Mouse (Mus musculus) A20 (cell line): ENCODE data around the gene Hlx.
A peak's percentile ranks its signal among the peaks of the same experiment; 100 is the strongest.

Experiments used
- DNase-seq: peaks from one replicate; pipeline ENCODE4 v3.0.0-alpha.2; 2011; ENCODE audit warnings: low read depth, low spot score

The Hlx gene

DNA sequence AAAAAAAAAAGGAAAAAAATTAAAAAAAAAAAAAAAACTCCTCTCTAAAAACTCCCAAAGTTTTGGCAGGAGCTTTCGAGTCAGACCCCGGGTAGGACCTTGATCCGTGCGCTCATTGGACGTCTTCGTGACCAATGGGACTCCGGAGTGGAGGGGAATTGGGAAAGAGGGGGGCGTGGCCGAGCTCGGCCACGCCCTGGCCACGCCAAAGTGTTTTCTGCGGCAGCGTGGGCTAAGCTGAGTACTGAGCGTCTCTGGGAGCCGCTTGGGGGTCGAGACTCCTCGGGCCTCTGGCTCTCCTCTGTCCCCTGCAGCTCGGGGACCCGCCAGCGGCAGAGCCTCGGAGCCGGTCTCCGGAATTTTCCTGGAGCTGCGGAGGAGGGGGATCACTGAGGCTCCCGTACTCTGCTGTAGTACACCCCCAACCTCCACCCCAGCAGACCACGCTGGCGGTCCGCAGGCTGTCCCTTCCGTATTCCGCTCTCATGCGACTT lies at the start of gene Hlx:
Gene Hlx, minus strand, starts transcription at position 64 of the 494 bp plus-strand sequence.
- DNase-seq = no peak

DNA sequence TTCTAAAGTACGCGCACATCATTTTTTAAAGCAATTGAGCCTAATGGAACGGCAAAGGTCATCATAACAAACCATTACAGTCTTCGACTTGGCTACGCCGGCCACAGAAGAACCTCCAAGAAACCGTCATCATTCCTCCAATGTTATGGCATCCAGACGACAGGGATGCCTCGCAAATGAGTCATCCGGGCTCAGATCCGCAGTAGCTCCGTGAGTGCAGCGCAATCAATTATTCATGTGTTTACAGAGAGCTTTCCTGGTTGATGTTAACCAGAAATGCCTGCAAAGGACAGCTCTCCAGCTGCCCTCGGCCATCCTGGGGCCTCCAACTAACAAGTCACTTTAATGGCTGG lies 49.7 kb upstream of the Hlx start:
- no peak for DNase-seq

DNA sequence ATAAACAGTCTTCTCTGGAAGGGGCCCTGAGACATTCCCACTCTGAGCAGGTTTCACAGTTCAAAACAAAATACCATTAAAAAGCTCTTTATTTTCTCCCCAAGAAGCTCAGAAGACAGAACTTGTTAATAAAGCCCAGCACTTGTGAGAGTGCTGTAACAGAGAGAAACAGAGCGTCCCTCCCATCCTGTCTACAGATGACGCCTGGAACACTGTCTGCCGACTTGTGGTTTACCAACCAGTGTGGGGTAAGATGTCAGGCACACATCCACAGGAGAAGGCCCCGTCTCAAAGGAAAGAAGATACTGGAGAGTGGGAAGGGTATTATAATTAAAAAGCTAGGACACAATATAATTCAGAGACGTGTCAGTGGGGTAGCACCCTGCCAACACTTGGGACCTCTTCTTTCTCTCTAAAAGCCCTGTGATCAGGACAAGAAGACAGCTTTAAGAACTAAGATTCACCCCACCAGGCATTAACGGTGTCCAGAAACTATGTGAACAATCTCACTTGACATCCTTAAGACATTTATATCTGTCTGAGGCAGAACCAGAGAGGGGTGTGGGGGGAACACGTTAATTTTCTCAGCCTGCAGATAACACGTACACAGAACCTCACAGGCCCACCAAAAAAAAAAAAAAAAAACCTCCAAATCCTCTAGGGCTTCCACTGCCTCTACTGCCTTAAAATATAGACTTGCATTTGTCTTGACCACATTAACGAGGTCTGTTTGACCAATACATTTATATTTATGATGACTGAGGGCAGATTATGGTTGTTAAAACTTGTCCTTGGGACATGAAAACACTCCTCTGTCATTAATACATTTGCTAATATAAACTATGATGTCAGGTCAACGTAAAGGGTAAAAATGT lies 49.1 kb upstream of the Hlx start:
- no peak for DNase-seq

DNA sequence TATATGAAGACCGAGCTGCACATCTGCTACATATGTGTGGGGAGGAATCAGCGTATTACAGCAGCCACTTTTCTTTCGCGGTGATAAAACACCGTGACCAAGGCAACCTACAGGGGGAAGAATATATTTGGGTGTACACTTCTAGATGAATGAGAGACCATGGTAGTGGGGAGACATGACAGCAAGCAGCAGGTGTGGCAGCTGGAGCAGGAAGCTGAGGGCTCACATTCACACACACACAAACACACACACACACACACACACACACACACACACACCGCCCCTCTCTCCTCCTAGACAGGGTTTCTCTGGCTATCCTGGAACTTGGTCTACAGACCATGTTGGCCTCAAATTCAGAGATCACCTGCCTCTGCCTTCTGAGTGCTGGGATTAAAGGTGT lies 45.7 kb upstream of the Hlx start:
- DNase-seq = no peak

DNA sequence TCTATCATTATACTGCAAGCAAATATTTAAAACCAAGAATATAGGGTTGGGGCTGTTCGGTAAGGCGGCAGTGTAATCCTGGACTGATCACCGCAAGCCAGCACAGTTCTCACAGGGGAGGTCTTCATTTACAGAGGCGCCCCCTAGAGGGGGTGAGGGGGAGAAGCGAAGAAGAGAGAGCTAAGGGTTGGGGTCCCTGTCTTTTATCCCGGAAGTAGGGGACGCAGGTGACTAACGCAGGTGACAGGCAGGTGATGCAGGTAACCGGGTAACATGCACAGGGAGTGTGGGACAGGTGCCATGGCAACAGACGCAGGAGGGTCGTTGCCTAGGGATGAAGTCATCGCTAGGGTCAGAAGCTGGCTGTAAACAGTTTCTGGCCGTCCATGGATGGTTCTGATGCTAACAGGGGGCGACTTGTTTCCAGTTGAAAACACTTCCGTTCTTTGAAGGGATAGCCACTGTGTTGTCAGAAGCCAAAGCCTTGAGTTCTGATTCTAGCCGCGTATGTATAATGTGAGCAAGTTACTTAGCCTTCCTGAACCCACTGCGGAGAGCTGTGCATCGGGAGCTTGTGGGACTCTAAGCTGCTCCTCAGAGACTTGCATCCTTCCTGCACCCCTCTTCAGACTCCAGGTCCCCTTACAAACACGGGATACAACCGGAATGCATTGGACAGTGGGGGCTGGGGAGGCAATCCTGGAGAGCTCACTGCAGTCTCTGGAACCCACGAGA lies 44.8 kb upstream of the Hlx start:
- DNase-seq = no peak

- DNase-seq = no peak
Measured at GRCm38 (mm10) chr1:184775289-184775688, 42.9 kb upstream of the Hlx start.

- no peak for DNase-seq
Measured at GRCm38 (mm10) chr1:184771891-184772249, 39.5 kb upstream of the Hlx start.

DNA sequence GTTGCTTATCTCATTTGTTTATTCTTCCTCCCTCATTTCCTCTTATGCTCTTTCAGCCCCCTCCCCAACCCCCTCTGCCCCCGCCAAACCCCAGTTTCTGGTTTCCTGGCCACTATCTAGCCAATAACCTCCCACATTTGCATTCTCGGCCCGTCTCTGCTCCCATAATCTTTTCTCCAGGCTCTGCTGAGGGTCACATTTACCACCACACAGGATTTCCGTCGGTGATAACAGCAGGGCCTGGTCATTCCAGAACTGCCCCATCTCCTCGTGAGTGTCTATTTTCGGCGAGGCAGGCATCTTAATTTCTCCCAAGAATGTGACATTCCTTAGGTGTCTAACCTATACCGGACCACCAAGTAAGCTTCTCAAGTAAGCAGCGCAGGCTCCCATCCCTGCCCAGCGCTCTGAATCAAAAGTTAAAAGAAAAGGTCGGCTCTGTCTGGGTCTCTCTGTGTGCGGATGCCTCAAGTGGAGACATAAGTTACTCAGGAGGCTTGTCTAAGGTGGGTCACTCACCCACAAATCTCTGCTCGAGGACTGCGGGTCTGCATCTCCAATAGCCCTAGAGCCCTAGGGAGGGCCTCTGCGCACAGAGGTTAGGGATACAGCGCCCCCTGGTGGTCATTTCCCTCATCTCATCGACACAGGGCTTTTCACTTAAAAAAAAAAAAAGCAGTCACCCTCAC lies 38.9 kb upstream of the Hlx start:
- DNase-seq = peak; percentile 68

DNA sequence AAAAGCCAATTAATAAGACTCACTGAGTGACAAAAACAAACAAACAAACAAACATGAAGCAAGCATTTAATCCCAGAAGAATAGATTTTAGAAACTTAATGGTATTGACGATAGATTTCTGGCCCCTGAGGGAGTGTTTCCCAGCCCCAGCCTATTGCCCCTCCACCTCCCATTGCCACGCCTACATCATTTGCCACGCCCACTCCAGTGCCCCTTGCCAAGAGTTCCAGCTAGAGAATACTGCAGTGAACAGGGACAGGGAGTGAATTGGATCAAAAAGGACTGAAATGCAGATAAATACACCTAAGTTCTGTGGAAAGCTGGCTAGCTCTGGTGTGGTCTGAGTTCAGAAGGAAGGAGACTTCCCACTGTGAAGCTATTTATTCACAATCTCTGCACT lies 31.4 kb upstream of the Hlx start:
- no peak for DNase-seq

DNA sequence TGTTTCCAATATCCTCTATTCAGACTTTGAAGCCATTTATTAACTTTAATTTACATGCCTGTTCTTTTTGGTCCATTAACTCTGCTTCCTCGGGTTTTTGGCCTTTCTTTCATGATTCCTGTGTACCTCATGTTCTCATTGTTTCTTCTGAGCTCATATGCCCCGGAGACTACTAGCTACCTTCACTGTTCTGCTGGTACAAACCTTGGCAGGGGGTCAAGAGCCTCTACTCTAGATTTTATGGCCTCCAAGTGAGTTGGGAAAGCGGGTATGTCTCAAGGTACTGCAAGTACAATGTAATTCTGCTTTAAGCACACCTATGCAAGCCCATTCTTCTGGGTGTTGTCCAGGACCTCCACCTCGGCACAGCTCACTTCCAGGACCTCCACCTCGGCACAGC lies 30.5 kb upstream of the Hlx start:
- DNase-seq = no peak

GRCm38 (mm10) chr1:184761988-184762387 lies 29.6 kb upstream of the Hlx start:
- DNase-seq = no peak

DNA sequence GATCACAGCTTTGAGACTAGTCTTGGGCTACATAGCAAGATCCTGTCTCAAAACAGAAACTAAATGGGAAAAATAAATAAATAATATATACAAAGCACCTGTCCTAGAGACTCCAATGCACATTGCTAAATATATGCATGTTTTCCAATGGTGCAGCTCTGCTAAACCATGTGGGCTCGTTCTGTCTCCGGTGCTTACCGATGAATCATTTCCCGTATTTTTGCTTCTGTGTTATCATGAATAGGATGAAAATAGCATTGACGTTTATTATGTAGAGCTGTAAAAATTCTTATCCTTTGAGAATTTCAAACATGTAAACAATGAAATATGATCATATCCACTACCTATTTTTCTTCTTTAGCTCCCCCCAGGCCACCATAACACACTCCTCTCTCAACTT lies 20.3 kb upstream of the Hlx start:
- DNase-seq = no peak

- no peak for DNase-seq
Measured at GRCm38 (mm10) chr1:184750114-184750664, 17.8 kb upstream of the Hlx start.

- DNase-seq = no peak
Measured at GRCm38 (mm10) chr1:184748692-184749152, 16.3 kb upstream of the Hlx start.

GRCm38 (mm10) chr1:184737876-184738479 lies 5.6 kb upstream of the Hlx start:
- DNase-seq = peak; percentile 49

DNA sequence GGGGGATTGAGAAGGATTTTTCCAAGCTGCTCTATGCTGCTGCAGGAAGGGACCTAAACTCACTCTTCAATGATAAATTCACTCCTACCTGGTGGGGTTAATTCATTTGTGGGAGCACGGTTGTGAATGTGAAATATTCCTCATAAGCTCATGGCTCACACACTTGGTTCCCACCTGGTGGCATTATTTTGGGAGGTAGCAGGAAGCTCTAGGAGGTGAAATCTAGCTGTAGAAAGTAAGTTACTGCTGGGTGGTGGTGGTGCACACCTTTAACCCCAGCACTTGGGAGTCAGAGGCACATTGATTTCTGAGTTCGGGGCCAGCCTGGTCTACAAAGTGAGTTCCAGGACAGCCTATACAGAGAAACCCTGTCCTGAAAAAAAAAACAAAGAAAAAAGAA lies 4.8 kb upstream of the Hlx start:
- no peak for DNase-seq

DNA sequence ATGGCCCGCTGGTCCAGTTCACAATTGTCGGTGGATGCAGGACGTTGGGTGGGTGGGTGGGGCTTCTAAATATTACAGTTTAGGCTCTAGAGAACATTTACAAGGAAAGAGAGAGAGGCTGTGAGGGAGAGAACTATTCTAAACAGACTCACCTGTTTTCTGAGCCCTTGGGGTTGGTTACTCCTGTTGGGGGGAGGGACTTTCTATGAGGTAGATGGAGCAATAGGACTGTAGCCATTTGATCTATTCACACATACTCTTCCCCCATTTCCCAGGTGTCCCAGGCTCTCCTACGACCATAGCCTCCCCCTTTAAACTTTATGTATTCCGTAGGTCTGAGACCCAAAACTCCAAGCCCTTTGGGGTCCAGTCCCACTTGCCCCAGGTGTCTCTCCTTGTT lies 3.8 kb upstream of the Hlx start:
- DNase-seq = no peak

DNA sequence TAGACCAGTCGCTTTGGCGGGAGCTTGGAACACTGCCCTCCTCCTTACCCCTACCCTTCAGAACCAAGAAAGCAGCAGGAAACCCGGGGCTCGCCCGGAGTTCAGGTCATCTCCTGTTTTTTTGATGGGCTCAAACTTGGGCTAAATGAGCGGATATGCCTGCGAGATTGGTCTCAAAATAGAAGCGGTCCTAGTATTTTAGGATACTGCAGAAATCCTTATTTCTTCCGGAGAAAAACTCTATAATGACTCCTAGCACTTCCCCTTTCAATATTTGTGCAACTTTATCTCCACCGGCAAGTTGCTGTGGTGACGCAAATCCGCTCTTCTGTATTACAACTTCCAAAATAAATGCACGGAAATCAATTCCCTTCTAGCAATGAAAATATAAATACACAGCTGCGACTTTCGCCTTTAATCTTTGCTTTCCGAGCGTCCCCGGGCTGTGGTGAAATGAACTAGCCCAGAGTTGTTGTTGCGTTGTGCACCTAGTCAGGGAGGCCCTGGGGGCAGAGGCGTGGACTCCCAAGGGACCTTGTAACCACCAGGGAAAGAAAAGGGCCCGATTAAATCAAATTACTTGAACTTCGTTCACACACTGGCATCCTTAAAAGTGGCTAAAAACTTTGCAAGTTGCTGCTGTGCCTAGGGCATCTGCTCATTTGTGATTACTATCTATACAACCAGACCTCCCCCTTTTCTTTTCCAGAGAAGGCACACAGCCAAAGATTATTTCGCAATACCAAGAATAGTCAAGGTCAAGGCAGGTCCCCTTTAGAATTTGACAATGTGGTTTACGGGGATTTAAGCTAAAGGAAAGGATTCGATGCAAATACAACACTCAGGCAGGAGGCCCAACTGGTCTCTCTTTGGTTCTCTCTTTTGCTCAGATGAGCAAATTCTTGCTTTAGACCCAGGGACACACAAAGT lies 2.8 kb upstream of the Hlx start:
- peak; percentile 24 for DNase-seq

DNA sequence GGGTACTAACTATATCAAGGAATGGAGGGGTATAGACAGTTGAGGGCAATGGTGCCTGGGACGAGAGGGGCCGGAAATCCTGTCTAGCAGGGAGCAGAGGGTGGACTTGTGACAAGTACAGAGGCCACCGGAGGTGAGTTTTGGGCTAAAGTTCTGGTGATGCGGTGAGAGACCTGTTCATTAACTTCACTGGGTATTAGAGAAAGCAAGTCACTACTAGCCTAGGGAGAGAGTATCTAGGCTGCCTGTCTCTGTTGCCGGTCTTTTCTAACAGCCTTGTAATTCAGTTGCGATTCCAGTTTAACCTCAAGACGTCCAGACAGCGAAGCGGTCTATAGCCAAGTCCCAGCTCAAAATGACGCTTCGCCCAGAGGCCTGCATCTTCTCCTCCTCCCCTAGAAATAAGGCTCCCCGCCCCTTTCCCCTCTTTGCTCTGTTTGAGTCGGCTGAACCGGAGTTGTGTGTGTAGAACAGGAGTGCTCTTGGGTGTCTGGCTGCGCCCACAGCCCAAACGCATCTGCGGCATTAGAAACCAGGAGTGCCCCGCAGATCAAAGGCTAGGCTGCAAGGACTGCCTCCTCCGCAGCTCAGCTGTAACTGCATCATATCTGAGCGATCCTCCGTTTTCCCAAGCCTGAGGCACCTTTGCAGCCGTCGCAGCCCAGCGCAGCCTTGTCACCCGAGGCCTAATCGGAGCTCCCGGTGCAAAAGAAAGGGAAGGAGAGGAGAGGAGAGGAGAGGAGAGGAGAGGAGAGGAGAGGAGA lies 1.8 kb upstream of the Hlx start:
- DNase-seq = no peak
